Mouse (Mus musculus) stomach, postnatal 0 days (tissue): ENCODE data around the gene Rimbp2.

Experiments used
- CTCF ChIP-seq: IDR thresholded peaks from 2 replicates; pipeline ENCODE4 v1.5.1; 2016; ENCODE audit warnings: antibody characterized with exemption, low read depth, mild to moderate bottlenecking, moderate library complexity
- EP300 ChIP-seq: optimal IDR thresholded peaks from 2 replicates; pipeline ENCODE3; 2016; ENCODE audit warnings: antibody characterized with exemption

GRCm38 (mm10) chr5:128953278-128954070 lies at the start of gene Rimbp2:
- TF ChIP-seq CTCF = peak; percentile 45
- no peak for TF ChIP-seq EP300
